Mouse (Mus musculus) erythroblast, embryonic 14.5 days (primary cell): Measurements from ENCODE around the gene Anxa5. TPM values are rescaled to one million over a fixed set of nuclear protein-coding genes. Genes with fewer than 3 reads are reported as not detected.

Experiments
- H3K27me3 ChIP-seq: 2 replicates; pipeline ENCODE4 v1.6.1; 2012; ENCODE audit warnings: inconsistent platforms; ENCODE audit not compliant: control insufficient read depth
- H3K36me3 ChIP-seq: 2 replicates; pipeline ENCODE4 v1.6.1; 2012; ENCODE audit warnings: mild to moderate bottlenecking, inconsistent platforms; ENCODE audit not compliant: control insufficient read depth
- H3K4me1 ChIP-seq: 2 replicates; pipeline ENCODE4 v1.6.1; 2012; ENCODE audit warnings: inconsistent platforms; ENCODE audit not compliant: control insufficient read depth
- H3K4me3 ChIP-seq: replicated peaks from 2 replicates; pipeline ENCODE3; 2012; ENCODE audit warnings: moderate library complexity, mild to moderate bottlenecking, inconsistent platforms
- H3K9me3 ChIP-seq: 2 replicates; pipeline ENCODE4 v1.6.1; 2012; ENCODE audit warnings: low read length, inconsistent platforms, mixed read lengths; ENCODE audit not compliant: control insufficient read depth
- GATA1 ChIP-seq: IDR thresholded peaks from 2 replicates; pipeline ENCODE4 v1.6.1; 2012; ENCODE audit warnings: low read length, inconsistent platforms, mixed read lengths
- TAL1 ChIP-seq: IDR thresholded peaks from 3 replicates; pipeline ENCODE4 v1.6.1; 2012; ENCODE audit warnings: low read length, inconsistent platforms, mixed read lengths
- polyA plus RNA-seq: library from polyadenylated mRNA; stranded (reverse); fragments of >175 nt; gene quantifications from 2 replicates; pipeline ENCODE4 v1.2.3, GENCODE M21; 2012

Anxa5 gene
- polyA plus RNA-seq: 0.43 and 0.68 TPM in 2 replicates

GRCm38 (mm10) chr3:36475532-36476087 lies at the start of gene Anxa5, which contains the start of gene 1810062G17Rik:
Anxa5 (minus strand) TSS chr3:36475894.
1810062G17Rik (plus strand) TSS chr3:36475937.
- TF ChIP-seq TAL1: no peak
- no peak for TF ChIP-seq GATA1
- H3K9me3 ChIP-seq: no peaks in the 10 kb centered on the region
- no peaks in the 10 kb centered on the region for H3K36me3 ChIP-seq
- peak within 1 kb of the TSS; percentile 65 for H3K4me3 ChIP-seq
- peaks cover 12% of the 10 kb centered on the region for H3K27me3 ChIP-seq
- peaks cover 17% of the 10 kb centered on the region for H3K4me1 ChIP-seq

DNA sequence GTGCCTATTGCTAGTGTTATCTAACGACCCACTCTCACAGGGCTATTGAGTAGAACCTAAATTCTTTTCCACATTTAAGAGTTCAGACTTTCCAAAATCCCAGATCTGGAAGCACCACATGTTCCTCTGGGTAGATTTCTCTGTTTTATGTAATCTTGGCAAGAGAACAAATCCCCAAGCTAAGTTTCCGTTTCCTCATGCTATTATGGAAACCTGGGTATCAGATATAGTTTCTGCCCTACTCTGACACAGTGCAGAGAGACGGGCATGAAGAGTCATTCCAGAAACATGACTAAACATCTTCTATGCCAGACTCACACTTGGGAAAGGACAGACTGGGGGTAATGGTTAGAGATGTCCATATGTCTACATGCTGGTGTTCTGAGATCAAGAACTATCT lies 48.8 kb upstream of the Anxa5 start:
- no peaks in the 10 kb centered on the region for H3K4me1 ChIP-seq
- no peak overlapping the region for H3K4me3 ChIP-seq
- H3K9me3 ChIP-seq: no peaks in the 10 kb centered on the region
- H3K36me3 ChIP-seq: no peaks in the 10 kb centered on the region
- H3K27me3 ChIP-seq: peaks cover 32% of the 10 kb centered on the region
- TF ChIP-seq GATA1 (no peak), TAL1 (no peak)

DNA sequence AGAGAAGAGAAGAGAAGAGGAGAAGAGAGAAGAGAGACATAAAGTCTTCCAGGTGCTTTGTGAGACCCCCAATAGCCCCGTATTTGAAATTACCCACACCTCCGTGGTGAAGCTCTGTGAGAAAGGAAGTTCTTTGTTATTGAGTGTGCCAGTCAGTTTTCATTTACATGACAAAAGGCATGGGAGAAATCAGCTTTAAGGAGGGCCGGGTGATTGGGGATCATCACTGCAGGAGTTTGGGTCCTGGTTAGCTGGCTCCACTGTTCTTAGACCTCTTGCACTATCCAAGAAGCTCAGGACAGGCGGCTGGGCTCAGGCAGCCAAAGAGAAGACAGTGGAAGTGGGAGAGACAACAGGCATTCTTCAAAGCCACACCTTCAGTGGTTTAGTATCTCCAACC lies 46.4 kb upstream of the Anxa5 start:
- Histone ChIP-seq H3K4me1 (no peaks in the 10 kb centered on the region), H3K36me3 (no peaks in the 10 kb centered on the region), H3K27me3 (peaks cover 32% of the 10 kb centered on the region), H3K9me3 (no peaks in the 10 kb centered on the region), H3K4me3 (no peak overlapping the region)
- no peak for TF ChIP-seq GATA1
- no peak for TF ChIP-seq TAL1

- no peak within 1 kb of the TSS for H3K4me3 ChIP-seq
- H3K9me3 ChIP-seq: no peaks in the 10 kb centered on the region
- peaks cover 32% of the 10 kb centered on the region for H3K27me3 ChIP-seq
- H3K36me3 ChIP-seq: no peaks in the 10 kb centered on the region
- TF ChIP-seq GATA1 (no peak), TAL1 (no peak)
- no peaks in the 10 kb centered on the region for H3K4me1 ChIP-seq
These were observed 45.7 kb upstream of the Anxa5 start, which contains the start of gene Gm11549 for GRCm38 (mm10) chr3:36521073-36522060. Gm11549 (minus strand) TSS chr3:36521813.

DNA sequence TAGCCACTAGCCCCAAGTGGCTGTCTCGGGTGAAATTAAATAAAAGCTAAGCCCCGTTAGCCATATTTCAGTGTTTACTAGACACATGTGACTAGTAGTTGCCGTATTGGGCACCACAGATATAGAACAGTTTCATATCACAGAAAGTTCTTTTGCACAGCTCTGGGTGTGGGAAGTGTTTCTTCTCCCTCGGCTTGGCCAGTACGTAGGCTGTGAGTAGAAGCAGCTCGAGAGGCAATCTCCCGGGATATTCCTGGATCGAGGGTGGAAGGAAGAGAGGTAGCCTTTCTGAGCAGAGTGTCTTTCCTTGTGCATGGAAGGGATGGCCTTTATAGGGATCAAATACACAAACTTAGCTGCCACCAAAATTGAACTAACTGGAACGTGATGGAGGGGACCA lies 40.5 kb upstream of the Anxa5 start:
- Histone ChIP-seq H3K36me3 (no peaks in the 10 kb centered on the region), H3K4me3 (no peak overlapping the region), H3K4me1 (no peaks in the 10 kb centered on the region)

GRCm38 (mm10) chr3:36511491-36511890 lies 35.8 kb upstream of the Anxa5 start:
- no peak for TF ChIP-seq TAL1
- TF ChIP-seq GATA1: no peak
- no peaks in the 10 kb centered on the region for H3K4me1 ChIP-seq
- no peaks in the 10 kb centered on the region for H3K27me3 ChIP-seq
- no peak overlapping the region for H3K4me3 ChIP-seq
- no peaks in the 10 kb centered on the region for H3K36me3 ChIP-seq
- no peaks in the 10 kb centered on the region for H3K9me3 ChIP-seq

More for the DNA sequence above, 40.5 kb upstream of the Anxa5 start:
- TF ChIP-seq GATA1 (no peak), TAL1 (no peak)
- H3K9me3 ChIP-seq: no peaks in the 10 kb centered on the region
- peaks cover 13% of the 10 kb centered on the region for H3K27me3 ChIP-seq

- Histone ChIP-seq H3K27me3 (no peaks in the 10 kb centered on the region), H3K9me3 (no peaks in the 10 kb centered on the region), H3K4me1 (no peaks in the 10 kb centered on the region), H3K4me3 (no peak overlapping the region), H3K36me3 (no peaks in the 10 kb centered on the region)
- no peak for TF ChIP-seq TAL1
- no peak for TF ChIP-seq GATA1
These were observed 30.4 kb upstream of the Anxa5 start for GRCm38 (mm10) chr3:36505809-36506735.

DNA sequence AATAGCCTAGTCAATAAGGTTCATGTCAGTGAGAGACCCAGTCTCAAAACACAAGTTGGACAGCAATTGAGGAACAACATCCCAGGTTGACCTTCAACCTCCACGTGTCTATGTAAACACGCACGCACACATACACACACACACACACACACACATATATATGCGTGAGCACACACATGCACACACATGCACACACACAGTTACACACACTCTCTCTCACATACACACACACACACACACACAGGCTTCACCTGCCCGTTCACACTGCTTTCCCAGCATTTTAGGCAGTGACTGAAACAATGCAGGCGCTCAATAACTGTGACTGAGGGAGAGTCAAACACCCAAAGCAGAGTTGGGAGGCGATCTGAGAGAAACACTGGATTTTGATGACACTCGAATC lies 29.6 kb upstream of the Anxa5 start:
- H3K4me1 ChIP-seq: no peaks in the 10 kb centered on the region
- no peaks in the 10 kb centered on the region for H3K36me3 ChIP-seq
- no peaks in the 10 kb centered on the region for H3K9me3 ChIP-seq
- no peak overlapping the region for H3K4me3 ChIP-seq
- TF ChIP-seq TAL1 (no peak), GATA1 (no peak)
- H3K27me3 ChIP-seq: no peaks in the 10 kb centered on the region
